Mouse (Mus musculus): ENCODE measurements around the gene Tmem179.

GRCm38 (mm10) chr12:112542920-112543300 lies 26.4 kb upstream of the Tmem179 start:
- TF ChIP-seq CTCF (IDR thresholded peaks at IDR 0.05; ENCODE audit: low read depth) (peak; percentile 98), EP300 (optimal IDR thresholded peaks at IDR 0.05) (no peak)

Measured in stomach, postnatal 0 days (tissue).